Mouse (Mus musculus) midbrain, embryonic 16.5 days (tissue): ENCODE data around the gene F12. TPM values are rescaled to one million over a fixed set of nuclear protein-coding genes. Genes with fewer than 3 reads are reported as not detected.

ENCODE experiments used
- ATAC-seq: fragments of 200-750 bp; cut with Nextera tagmentation; 2 replicates; pipeline ENCODE4 v1.8.0; 2017; ENCODE audit warnings: moderate TSS enrichment
- H3K27ac ChIP-seq: fragments of 300-500 bp; sonication (generic); 2 replicates; pipeline ENCODE4 v1.5.1; 2014; ENCODE audit warnings: mild to moderate bottlenecking, low read length, mixed read lengths
- H3K27me3 ChIP-seq: fragments of 300-500 bp; sonication (generic); 2 replicates; pipeline ENCODE4 v1.6.1; 2014; ENCODE audit warnings: low read depth, low read length, mixed read lengths; ENCODE audit not compliant: control insufficient read depth, insufficient read depth
- H3K36me3 ChIP-seq: fragments of 300-500 bp; sonication (generic); 2 replicates; pipeline ENCODE4 v1.6.1; 2014; ENCODE audit warnings: mild to moderate bottlenecking, low read length, moderate library complexity, mixed read lengths; ENCODE audit not compliant: control insufficient read depth, insufficient read depth
- H3K4me1 ChIP-seq: fragments of 300-500 bp; sonication (generic); 2 replicates; pipeline ENCODE4 v1.6.1; 2014; ENCODE audit warnings: mild to moderate bottlenecking, low read length, mixed read lengths; ENCODE audit not compliant: control insufficient read depth, insufficient read depth
- H3K4me2 ChIP-seq: fragments of 300-500 bp; sonication (generic); 2 replicates; pipeline ENCODE4 v1.6.1; 2014; ENCODE audit warnings: mild to moderate bottlenecking, low read length, mixed read lengths
- H3K4me3 ChIP-seq: fragments of 300-500 bp; sonication (generic); 2 replicates; pipeline ENCODE4 v1.5.1; 2014; ENCODE audit warnings: low read depth, mild to moderate bottlenecking, low read length, moderate library complexity, mixed read lengths
- H3K9ac ChIP-seq: fragments of 300-500 bp; sonication (generic); 2 replicates; pipeline ENCODE4 v1.6.1; 2014; ENCODE audit warnings: low read depth, low read length, mixed read lengths
- H3K9me3 ChIP-seq: fragments of 300-500 bp; sonication (generic); replicated peaks from 2 replicates; pipeline ENCODE4 v1.6.1; 2014; ENCODE audit warnings: mild to moderate bottlenecking, low read length, mixed read lengths; ENCODE audit not compliant: control insufficient read depth, poor library complexity, severe bottlenecking
- WGBS: fragments of 180-500 bp; shearing (Covaris S2); extraction: QIAGEN DNeasy Blood & Tissue Kit; methylation state at CpG from one replicate; pipeline ENCODE4 v1.1.7; 2014; 5-methylcytosine and 5-hydroxymethylcytosine counted together
- polyA plus RNA-seq: library from polyadenylated mRNA; unstranded; fragments of >200 nt; fragmentation: Nextera tagmentation; extraction: Ambion mirVana; gene quantifications from 2 replicates; pipeline ENCODE4 v1.2.1, GENCODE M21; 2015

The F12 gene
- polyA plus RNA-seq, 1 experiment from 2014 or later: 0.31 TPM

DNA sequence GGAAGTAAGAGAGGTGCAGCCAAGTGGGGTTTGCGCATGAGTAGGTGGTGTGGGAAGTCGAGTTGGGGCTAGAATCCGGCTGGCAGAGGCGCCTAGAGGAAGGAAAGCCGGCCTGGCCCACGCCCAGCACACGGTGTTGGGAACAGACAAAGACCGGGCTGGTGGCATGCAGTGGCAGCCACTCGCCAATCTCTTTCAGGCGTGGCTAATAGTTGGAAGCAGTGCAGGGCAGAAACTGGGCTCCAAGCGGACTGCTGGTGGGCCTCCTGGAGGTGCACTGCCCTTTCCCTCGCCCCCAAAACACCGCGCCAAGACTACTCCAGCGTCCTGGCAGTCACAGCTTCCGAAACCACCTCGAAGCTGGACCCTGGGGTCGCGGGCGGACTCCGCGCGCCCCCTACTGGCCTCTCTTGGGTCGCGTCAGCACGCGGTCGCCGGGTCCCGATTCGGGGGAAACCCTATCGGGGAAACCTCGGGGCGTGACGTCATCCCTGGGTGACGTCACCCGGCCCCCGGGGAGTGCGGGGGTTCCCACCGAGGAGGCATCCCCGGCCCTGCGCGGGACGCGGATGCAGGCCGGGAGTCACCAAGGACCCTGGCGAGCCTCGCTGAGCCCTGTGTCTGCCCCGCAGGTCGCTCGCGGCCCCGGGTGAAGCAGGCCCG, 44.7 kb upstream of the F12 start:
- Histone ChIP-seq H3K9ac (peak overlapping the region; percentile 79), H3K4me1 (peaks cover 77% of the 10 kb centered on the region), H3K4me3 (peak overlapping the region; percentile 49), H3K9me3 (no peaks in the 10 kb centered on the region), H3K36me3 (peaks cover 13% of the 10 kb centered on the region), H3K27ac (peak overlapping the region; percentile 86), H3K4me2 (peak overlapping the region; percentile 99), H3K27me3 (no peaks in the 10 kb centered on the region)
- ATAC-seq: peak; percentile 57
- WGBS: under 1% methylated on average over 54 of the region's 54 CpGs

GRCm38 (mm10) chr13:55470372-55470771, 43.8 kb upstream of the F12 start:
- Histone ChIP-seq H3K9ac (peak overlapping the region; percentile 79), H3K9me3 (no peaks in the 10 kb centered on the region), H3K27me3 (no peaks in the 10 kb centered on the region), H3K4me2 (peak overlapping the region; percentile 99), H3K36me3 (peaks cover 6% of the 10 kb centered on the region), H3K4me3 (no peak overlapping the region), H3K27ac (peak overlapping the region; percentile 86), H3K4me1 (peaks cover 86% of the 10 kb centered on the region)
- ATAC-seq: peak; percentile 9; the same call in 1 of the 2 replicates
- WGBS: 30% methylated on average over 9 of the region's 9 CpGs

- H3K9me3 ChIP-seq: no peaks in the 10 kb centered on the region
- H3K27ac ChIP-seq: peak overlapping the region; percentile 40; the same call in 1 of the 2 replicates
- no peak overlapping the region for H3K4me3 ChIP-seq
- no peaks in the 10 kb centered on the region for H3K36me3 ChIP-seq
- no peaks in the 10 kb centered on the region for H3K27me3 ChIP-seq
- no peak for ATAC-seq
- peaks cover 77% of the 10 kb centered on the region for H3K4me1 ChIP-seq
- 27% methylated on average over 13 of the region's 13 CpGs for WGBS
- 0 out of 2 replicates have a peak overlapping the region, but pooled peaks have one; percentile 7 for H3K4me2 ChIP-seq
- H3K9ac ChIP-seq: peak overlapping the region; percentile 18; the same call in 1 of the 2 replicates
Observed at GRCm38 (mm10) chr13:55468851-55469560, 42.4 kb upstream of the F12 start.

DNA sequence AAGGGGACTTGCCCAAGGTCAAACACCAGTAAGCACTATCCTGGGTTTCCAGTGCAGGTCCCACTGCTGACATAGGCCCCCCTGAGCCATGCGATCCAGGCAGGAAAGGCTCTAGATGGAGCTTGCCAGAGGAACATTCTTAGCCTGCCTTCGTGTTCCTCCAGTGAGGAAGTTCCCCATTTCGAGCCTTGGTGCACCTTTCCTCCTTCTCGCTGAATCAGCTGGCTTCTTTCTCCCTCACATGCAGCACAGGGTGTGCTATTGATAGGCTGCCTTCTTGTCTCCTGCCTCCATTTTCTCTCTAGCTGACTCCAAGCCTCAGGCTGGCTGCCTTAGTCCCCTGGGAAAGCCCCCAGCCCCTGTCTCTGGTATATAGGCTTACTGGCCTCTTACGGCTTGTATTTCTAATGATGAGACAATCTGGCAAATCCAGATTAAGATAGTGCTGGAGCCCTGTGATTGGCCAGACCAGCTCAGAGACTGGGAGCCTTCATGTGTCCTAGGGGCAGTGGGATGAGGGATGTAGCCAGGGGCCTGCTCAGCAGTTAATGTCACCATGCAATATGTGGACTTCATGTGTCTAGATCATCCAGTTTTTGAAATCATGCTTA, 39.3 kb upstream of the F12 start:
- peak overlapping the region; percentile 70 for H3K4me3 ChIP-seq
- 50% methylated on average over 5 of the region's 5 CpGs for WGBS
- H3K4me1 ChIP-seq: peaks cover 56% of the 10 kb centered on the region
- H3K4me2 ChIP-seq: peak overlapping the region; percentile 82
- H3K27ac ChIP-seq: peak overlapping the region; percentile 97
- 0 out of 2 replicates have a peak, but pooled peaks cover 1% of the 10 kb centered on the region for H3K36me3 ChIP-seq
- ATAC-seq: no peak
- peak overlapping the region; percentile 87 for H3K9ac ChIP-seq
- no peaks in the 10 kb centered on the region for H3K9me3 ChIP-seq
- H3K27me3 ChIP-seq: no peaks in the 10 kb centered on the region

- Histone ChIP-seq H3K4me1 (peaks cover 48% of the 10 kb centered on the region), H3K27ac (peak overlapping the region; percentile 97), H3K4me3 (peak overlapping the region; percentile 70), H3K9me3 (no peaks in the 10 kb centered on the region), H3K27me3 (no peaks in the 10 kb centered on the region), H3K4me2 (peak overlapping the region; percentile 82), H3K36me3 (0 out of 2 replicates have a peak, but pooled peaks cover 4% of the 10 kb centered on the region), H3K9ac (peak overlapping the region; percentile 87)
- peak; percentile 31 for ATAC-seq
- WGBS: 0% methylated on average over 3 of the region's 3 CpGs
Observed at GRCm38 (mm10) chr13:55465184-55465583, 38.6 kb upstream of the F12 start.

GRCm38 (mm10) chr13:55464027-55464884, 37.7 kb upstream of the F12 start, which contains the start of gene Prr7:
Gene Prr7 (plus strand): TSS chr13:55464267.
- Histone ChIP-seq H3K27ac (peak within 1 kb of the TSS; percentile 97), H3K4me1 (peaks cover 41% of the 10 kb centered on the region), H3K36me3 (0 out of 2 replicates have a peak, but pooled peaks cover 6% of the 10 kb centered on the region), H3K4me3 (peak within 1 kb of the TSS; percentile 70), H3K27me3 (no peaks in the 10 kb centered on the region), H3K9ac (peak within 1 kb of the TSS; percentile 87), H3K4me2 (peak within 1 kb of the TSS; percentile 82), H3K9me3 (no peaks in the 10 kb centered on the region)
- WGBS: under 1% methylated on average over 72 of the region's 84 CpGs
- peak; percentile 83 for ATAC-seq

GRCm38 (mm10) chr13:55463399-55464026, 36.9 kb upstream of the F12 start:
- Histone ChIP-seq H3K4me3 (peak overlapping the region; percentile 70), H3K27ac (peak overlapping the region; percentile 97), H3K36me3 (0 out of 2 replicates have a peak, but pooled peaks cover 6% of the 10 kb centered on the region), H3K27me3 (no peaks in the 10 kb centered on the region), H3K9me3 (no peaks in the 10 kb centered on the region), H3K4me1 (peaks cover 33% of the 10 kb centered on the region), H3K4me2 (peak overlapping the region; percentile 82), H3K9ac (peak overlapping the region; percentile 87)
- ATAC-seq: peak; percentile 2; the same call in 1 of the 2 replicates
- 7% methylated on average over 14 of the region's 14 CpGs for WGBS

DNA sequence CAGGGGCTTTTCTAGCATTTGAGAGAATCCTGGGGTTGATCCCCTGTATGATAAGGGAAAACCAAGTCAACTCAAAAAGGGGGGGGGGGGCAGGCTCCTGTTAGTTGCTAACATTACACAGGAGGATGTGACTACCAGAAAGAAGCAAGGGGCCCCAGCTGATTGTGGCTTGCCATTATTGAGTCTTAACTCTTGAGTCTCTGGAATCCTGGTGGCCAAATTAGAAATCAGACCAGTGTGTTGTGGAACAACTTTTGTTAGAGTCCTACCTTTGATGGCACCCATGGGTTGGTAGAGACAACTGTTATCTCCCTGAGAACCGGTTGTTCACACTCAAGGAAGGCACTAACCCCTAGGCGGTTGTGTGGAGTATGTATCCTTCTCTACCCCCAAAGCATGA, 36.4 kb upstream of the F12 start:
- Histone ChIP-seq H3K4me2 (peak overlapping the region; percentile 82), H3K27me3 (no peaks in the 10 kb centered on the region), H3K27ac (peak overlapping the region; percentile 97), H3K4me3 (no peak overlapping the region), H3K9me3 (no peaks in the 10 kb centered on the region), H3K9ac (no peak overlapping the region), H3K4me1 (peaks cover 33% of the 10 kb centered on the region), H3K36me3 (0 out of 2 replicates have a peak, but pooled peaks cover 6% of the 10 kb centered on the region)
- ATAC-seq: no peak
- 60% methylated on average over 2 of the region's 2 CpGs for WGBS
